Mouse (Mus musculus) thymus, postnatal 10 days (tissue): ENCODE measurements at regions not wholly inside any gene's neighbourhood (a gene's known extent, or its start where the extent isn't known, plus 50 kb on each side); places are given as distances from the start of the nearest gene placed in this dataset.

Experiments
- DNase-seq, 2 experiments: peaks; one replicate each; pipeline ENCODE4 v3.0.0; 2021; ENCODE audit warnings: low spot score in 2 of 2

DNA sequence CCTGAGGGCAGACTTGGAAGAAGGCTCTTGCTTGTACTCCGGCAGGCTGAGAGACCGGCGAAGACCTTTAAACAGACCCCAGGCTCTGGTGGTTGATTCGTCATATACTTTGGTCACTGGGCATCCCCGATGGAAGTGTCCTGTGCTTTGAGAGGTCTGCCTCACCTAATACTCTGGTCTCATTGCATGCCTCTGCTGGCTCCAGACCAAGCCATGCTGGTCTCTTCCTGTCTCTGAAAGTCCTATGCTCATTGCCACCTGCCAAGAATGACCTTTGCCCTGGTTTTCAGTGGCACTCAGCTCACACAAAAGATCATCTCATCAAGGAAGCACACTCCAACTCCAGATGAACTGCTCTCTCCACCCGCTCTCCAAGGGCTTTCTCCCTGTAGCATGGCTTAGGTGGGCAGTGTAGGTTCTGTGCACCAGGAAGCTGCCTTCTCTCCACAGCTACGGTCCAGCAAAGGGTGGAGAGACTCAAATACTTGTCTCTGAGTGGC lies 126.0 kb upstream of the Rcn1 start:
- no peak for DNase-seq

DNA sequence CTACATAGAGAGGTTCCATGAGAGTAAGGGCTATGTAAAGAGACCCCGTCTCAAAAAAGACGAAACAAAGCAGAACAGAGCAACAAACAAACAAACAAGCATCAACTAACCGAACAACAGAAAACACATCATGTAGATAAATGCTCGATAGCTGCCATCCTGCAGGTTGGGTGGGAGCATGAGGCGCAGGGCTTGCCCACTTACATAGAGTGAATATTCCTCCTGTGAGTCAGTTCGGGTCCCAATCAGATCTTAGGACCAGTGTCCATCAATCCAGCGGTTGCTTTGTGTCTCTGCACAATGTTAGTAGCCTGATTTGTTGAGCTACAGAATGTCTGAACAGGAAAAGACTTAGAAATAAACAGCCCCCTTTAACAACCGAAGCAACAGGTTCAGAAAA lies 129.4 kb upstream of the Rcn1 start:
- DNase-seq, result no peak

DNA sequence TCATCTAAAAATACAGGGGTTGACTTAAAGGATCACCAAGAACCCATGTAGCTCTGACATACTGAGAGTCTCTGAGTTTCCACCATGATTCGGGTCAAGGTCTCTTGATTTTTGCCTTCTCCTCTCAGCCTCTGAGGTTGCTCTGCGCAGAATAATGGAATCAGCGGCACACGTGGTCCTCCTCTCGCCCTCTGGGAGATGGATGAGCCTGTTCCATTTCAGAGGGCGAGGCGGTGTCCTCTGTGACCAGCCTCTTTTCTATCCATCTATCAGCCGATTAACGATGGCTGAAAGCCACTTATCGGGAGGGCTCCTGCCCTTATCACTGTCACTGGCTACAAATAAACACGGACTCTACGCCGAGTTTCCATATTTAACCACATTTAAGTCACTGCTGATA lies 124.6 kb upstream of the Pax6 start:
- DNase-seq, result no peak

DNA sequence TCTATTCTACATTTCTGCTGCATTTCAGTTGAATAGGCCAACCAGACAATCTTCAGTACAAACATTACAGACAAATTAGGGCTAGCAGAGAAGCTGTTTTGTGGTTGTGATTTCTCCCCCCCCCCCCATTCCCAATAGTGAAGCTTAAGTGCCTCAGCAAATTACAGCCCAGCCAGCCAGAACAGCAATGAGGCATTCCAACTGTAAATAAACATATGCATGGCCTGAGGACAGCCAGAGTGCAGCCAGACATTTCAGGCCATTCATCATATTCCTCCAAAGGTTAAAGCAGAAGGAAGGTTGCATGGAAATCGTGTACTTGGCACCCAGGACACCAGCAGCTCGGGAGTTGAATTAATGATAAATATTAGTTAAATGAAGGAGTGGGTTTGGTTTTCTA lies 116.6 kb upstream of the Pax6 start:
- no peak for DNase-seq

DNA sequence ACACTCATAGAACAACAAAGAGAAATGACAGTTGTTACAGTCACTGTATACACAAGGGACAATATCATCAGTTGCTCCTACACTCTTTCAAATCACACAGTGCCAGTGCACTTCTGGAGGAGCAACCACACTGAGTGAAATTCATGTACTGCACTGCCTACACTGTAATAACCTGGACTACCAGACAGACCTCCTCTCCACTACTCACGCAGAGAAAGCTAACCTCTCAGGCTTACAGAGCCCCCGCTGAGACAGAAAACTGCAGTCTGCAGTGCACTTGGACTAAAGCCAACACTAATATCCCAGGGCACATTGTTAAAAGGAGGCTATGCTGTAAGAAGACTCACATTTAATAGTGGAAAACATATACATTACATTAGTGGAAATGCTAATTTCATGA lies 81.9 kb upstream of the Pax6 start:
- no peak for DNase-seq

DNA sequence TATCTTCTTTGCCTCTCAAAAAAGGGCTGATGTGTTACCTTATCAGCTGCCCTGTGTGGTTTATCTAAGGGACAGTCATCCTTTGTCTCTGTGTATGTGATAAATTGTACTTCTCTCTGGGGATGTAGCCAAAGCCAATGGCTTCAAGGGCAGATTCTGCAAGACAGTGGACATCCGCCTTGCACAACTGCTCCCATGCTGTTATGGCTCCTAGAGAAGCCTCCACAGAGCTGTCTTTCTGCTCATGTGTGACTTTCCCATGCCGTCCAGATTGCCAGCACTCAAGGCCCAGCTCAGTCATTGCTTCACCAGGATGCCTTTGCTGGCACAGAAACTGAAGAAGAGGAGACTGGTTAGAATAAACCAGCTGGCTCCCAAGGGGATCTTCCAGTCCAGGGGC lies 74.6 kb upstream of the Pax6 start:
- no peak for DNase-seq

DNA sequence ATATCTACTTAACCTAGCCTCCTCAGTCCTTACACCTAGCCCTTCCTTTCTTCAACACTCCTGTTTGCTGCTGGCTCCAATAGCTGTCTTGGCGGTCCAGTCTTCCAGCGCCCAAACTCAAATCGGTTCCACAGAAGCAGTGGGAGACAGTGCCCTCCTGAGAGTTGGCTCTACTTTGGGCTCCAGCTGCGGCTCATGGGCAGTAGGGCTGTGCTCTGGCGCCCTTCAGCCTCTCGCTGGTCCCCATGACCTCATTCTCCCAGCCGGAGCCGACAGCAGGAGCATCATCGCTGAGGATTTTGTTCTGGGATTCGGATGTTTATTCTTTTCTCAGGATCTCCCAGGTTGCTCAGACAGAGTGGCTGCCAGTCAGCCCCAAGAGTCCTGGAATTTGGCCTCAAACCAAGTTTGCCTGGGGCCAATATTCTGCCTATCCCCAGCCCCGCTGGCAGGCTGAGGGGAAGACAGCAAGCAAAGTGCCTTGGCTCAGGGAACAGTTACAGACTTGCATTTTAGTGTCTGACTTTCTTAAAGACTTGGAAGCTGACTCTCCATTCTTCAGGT lies 64.1 kb upstream of the Pax6 start:
- no peak for DNase-seq

DNA sequence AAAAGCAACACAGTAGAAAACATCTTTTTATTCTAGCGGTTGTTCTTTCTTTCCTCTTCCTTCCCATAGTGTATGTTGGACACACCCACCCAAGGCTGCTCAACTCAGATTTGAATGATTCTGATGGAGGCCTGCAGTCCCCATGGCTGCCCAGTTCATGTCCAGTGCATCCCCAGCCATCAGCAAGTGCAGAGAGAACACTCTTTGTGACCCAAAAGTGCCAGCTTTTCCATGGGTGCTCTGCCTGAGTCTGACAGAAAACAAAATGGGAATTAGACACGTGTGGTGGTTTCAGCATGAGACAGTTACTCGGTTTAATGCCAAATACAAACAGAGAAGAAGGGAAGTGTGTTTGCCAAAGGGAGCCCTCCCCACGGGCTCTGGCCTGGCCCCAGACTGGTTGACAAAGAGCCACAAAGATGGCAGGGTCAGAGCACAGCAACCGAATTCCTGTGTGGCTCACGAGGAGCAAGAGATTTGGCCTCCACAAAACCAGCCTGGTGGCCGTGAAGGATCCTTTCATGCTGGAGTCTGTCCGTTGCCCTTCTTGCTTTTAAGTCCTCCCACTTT lies 60.6 kb upstream of the Pax6 start:
- no peak for DNase-seq

DNA sequence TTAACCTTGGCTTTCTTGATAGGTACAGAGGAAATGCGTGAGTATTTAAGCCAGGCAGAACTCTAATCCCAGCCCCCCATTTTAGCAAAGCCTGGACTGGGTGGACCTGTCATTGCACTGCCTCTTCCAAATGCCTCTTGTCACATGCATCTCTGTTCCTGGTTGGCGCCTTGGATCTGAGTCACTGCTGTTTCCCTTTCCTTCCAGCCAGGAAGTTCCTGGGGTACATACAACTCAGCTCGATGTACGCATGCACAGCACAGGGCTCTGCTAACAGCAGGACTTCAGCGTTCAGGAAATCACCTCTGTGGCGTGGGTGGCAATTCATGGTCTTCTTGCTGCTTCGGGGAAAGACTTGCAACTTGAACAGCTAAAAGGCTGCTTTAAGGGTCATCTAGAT lies 59.9 kb upstream of the Pax6 start:
- no peak for DNase-seq

DNA sequence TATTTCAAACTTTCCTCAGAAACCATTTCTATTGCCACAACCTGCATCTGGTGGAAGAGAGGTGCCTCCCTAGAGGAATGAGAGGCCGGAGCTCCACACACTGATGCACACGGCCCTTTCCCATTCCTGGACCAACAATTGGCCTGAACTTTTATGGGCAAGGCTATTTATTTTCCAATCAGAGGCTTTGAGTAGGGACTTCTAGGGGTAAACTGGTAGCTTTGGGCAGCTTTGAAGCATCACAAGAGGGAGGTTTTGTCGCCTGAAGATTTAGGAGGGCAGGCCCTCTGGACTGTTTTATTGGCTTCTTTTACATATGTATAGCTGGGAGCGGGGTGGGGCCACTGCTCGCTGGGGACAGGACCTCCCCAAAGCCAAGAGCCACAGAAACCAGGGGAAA lies 57.7 kb upstream of the Pax6 start:
- DNase-seq, result no peak

DNA sequence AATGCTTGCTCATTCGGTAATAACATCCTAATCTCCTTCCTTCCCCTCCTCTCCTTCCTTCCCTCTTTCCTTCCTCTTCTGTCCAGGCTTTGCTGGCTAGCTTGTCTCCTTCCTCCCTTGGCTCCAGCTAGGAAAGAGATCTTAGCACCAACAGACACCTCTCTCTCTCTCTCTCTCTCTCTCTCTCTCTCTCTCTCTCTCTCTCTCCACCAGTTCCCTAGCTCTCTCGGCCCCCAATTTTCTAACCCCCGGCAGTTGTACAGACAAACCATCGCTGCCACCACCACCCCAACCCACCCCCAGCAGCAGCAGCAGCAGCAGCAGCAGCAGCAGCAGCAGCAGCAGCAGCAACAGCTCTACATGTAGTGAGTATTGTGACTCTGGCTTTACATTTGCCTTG lies 57.0 kb upstream of the Pax6 start:
- no peak for DNase-seq

DNA sequence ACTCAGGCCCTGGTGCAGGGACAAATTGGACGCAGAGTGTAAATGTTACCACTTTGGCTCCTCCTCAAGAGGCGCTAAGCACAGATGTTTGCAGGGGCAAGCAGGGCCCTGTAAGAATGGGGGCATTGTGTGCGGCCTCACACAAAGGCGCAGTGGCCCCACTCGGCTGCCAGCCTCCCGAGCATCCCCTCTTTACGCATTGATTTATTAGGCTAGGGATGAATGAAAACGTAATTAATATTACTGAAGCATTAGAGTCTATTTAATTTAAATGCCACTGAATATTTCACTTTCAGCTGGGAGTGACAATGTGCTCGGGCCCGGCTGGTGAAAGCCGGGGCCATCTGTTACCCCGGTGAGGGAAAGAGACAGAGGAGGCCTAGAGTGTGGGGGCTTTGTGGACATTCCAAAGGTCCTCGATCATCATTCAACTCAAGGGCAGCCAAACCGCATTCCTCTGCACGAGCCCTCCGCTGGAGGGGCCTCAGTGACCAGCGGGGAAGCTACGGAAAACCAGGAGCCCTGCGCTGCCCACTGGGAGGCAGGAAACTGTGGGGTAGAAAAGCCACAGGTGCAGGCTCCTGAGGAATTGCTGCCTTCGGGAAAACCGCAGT lies 56.5 kb upstream of the Pax6 start:
- DNase-seq, result no peak

DNA sequence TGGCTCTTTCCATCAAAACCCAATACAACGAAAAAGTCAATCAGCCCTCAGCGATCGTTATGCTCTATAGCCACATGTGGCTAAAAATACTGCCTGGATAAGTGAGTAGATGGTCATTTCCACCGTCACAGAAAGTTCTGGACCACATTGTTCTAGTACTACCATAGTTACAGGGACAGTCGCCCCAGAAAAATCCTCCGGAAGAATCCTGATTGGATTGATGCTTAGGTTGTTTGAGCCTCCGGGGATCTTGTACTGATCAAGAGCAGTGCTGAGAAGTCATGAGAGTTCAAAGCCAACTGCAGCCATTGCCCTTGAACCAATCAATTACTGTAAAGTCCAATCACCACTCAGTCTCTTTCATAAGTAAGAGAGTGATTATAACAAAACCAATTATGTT lies 56.0 kb upstream of the Pax6 start:
- no peak for DNase-seq

DNA sequence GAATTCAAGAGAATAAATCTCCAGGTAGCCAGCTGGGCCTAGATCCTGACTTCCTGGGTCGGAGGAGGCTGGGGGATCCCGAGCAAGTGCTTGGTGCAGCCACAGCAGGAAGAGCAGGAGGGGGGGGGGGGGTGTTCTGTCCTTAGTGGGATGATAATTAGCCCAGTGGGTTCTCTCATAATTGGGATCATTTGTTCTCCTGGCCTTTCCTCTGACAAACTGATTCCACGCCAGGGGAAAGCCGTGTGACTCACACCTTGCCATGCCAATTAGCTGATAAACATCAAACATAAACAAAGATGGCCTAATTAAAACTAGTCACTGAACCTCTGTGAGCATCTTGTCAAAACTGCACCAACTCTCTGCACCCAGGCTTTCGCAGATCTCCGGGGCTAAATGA lies 55.5 kb upstream of the Pax6 start:
- DNase-seq, result no peak

DNA sequence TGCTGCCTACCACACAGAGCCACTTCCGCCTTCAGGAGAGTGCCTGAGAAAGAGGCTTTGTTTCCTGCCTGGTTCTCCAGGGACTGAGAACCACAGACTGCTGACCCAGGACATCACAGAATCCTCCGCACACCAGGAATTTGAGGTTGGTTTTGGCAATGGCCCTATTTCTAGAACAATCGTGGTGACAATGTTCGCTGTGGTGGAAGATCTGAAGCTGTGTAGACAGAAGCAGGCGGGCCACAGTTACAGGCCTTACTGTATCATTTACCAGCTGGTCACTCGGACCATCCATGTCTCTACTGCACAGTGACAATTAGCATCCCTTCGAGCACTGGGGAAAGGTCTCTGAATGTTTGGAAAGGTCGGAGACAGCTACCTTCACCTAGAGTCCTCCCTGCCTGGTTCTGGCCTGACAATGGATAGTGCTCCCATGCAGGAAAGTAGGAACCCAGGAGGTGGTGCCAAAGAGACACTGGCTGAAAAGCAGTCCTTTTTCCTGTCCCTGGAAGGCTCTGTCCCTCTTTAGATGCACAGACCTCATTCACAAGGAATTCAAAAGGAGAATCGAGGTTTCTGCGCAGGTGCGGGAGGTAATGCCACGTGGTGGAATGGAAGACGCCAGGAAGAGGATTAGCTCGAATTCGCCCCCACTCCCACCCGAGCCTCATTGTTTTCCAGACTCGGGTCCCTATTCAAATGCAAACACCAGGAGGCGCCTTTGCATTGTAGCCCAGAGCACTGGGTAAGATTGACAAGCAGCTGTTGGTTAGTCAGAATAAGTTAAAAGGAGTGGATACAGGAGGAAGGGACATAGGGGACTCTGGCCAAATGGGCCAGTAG lies 52.6 kb upstream of the Pax6 start:
- no peak for DNase-seq
